Mouse (Mus musculus): Measurements from ENCODE around the gene Muc3.

DNA sequence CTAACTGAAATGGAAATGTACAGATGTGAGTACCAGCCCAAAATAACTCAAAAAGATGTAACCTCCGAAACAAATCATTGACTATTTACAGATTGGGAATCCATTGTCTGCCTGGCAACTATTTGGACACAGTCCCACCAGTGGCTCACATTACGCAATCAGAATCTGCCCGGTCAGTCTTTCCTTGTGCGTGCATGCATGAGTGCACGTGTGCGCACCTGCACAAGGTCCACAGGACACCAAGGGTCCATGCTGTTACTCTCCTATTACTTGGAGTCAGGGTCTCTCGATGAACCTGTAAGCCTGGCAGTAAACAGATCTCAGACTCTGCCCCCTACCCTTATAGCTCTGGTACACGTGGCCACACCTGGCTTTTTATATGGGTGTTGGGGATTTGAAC is 41.5 kb downstream of the Muc3 start:
- TF ChIP-seq CHD2 (IDR thresholded peaks at IDR 0.05; ENCODE audit: low read length) (no peak), TBP (IDR thresholded peaks at IDR 0.05; ENCODE audit: low read depth, low read length) (no peak), EP300 (IDR thresholded peaks at IDR 0.05; ENCODE audit: low read depth in 1 of 2, low read length in 2 of 2) (no peak), CTCF (IDR thresholded peaks at IDR 0.05 in 2 of 3, conservative IDR thresholded peaks at IDR 0.05 in 1 of 3; ENCODE audit: control insufficient read depth in 1 of 3, insufficient read depth in 1 of 3, low read depth in 2 of 3, low read length in 3 of 3, poor library complexity in 1 of 3, severe bottlenecking in 1 of 3) (no peak), POLR2A (IDR thresholded peaks at IDR 0.05; ENCODE audit: control insufficient read depth in 1 of 2, insufficient read depth in 1 of 2, low read depth in 1 of 2, low read length in 2 of 2, poor library complexity in 1 of 2) (no peak), E2F4 (IDR thresholded peaks at IDR 0.05; ENCODE audit: borderline replicate concordance, low read depth, low read length) (no peak), ZKSCAN1 (IDR thresholded peaks at IDR 0.05; ENCODE audit: low read depth, low read length) (no peak), TCF12 (IDR thresholded peaks at IDR 0.05; ENCODE audit: low read depth, low read length) (no peak)

Measured in MEL (cell line).